Mouse (Mus musculus) midbrain, postnatal 0 days (tissue): Measurements from ENCODE around the gene Fezf2. TPM values are rescaled to one million over a fixed set of nuclear protein-coding genes. Genes with fewer than 3 reads are reported as not detected.
A peak's percentile ranks its signal among the peaks of the same experiment; 100 is the strongest.

Source experiments
- ATAC-seq: fragments of 200-750 bp; cut with Nextera tagmentation; 2 replicates; pipeline ENCODE4 v1.8.0; 2017; ENCODE audit warnings: moderate number of reproducible peaks, mild to moderate bottlenecking, moderate TSS enrichment, moderate library complexity; ENCODE audit not compliant: low FRiP score
- DNase-seq: peaks from one replicate; pipeline ENCODE4 v3.0.0-alpha.2; 2015; ENCODE audit warnings: low spot score
- H3K27ac ChIP-seq: fragments of 300-500 bp; sonication (generic); 2 replicates; pipeline ENCODE4 v1.5.1; 2014; ENCODE audit warnings: low read depth, mild to moderate bottlenecking, low read length, mixed read lengths
- H3K27me3 ChIP-seq: fragments of 300-500 bp; sonication (generic); 2 replicates; pipeline ENCODE4 v1.6.1; 2014; ENCODE audit warnings: low read length, control low read depth, mixed read lengths; ENCODE audit not compliant: insufficient read depth
- H3K36me3 ChIP-seq: fragments of 300-500 bp; sonication (generic); 2 replicates; pipeline ENCODE4 v1.6.1; 2014; ENCODE audit warnings: low read length, control low read depth, mixed read lengths; ENCODE audit not compliant: insufficient read depth
- H3K4me1 ChIP-seq: fragments of 300-500 bp; sonication (generic); 2 replicates; pipeline ENCODE4 v1.6.1; 2014; ENCODE audit warnings: mild to moderate bottlenecking, control low read depth, antibody characterized with exemption, low read length, mixed read lengths; ENCODE audit not compliant: insufficient read depth
- H3K4me2 ChIP-seq: fragments of 300-500 bp; sonication (generic); 2 replicates; pipeline ENCODE4 v1.6.1; 2014; ENCODE audit warnings: low read depth, mild to moderate bottlenecking, low read length, mixed read lengths; ENCODE audit not compliant: poor library complexity, severe bottlenecking
- H3K4me3 ChIP-seq: fragments of 300-500 bp; sonication (generic); 2 replicates; pipeline ENCODE4 v1.5.1; 2014; ENCODE audit warnings: low read depth, mild to moderate bottlenecking, low read length, moderate library complexity
- H3K9ac ChIP-seq: fragments of 300-500 bp; sonication (generic); replicated peaks from 2 replicates; pipeline ENCODE4 v1.6.1; 2014; ENCODE audit warnings: mild to moderate bottlenecking, low read length, moderate library complexity, mixed read lengths; ENCODE audit not compliant: poor library complexity, severe bottlenecking
- H3K9me3 ChIP-seq: fragments of 300-500 bp; sonication (generic); 2 replicates; pipeline ENCODE4 v1.6.1; 2016; ENCODE audit warnings: low read length, control low read depth
- CTCF ChIP-seq: IDR thresholded peaks from 2 replicates; pipeline ENCODE4 v1.5.1; 2016; ENCODE audit warnings: antibody characterized with exemption, mild to moderate bottlenecking
- WGBS: fragments of 180-500 bp; shearing (Covaris S2); extraction: QIAGEN DNeasy Blood & Tissue Kit; methylation state at CpG from one replicate; pipeline ENCODE4 v1.1.7; 2014; 5-methylcytosine and 5-hydroxymethylcytosine counted together
- polyA plus RNA-seq: library from polyadenylated mRNA; unstranded; fragments of >200 nt; fragmentation: Nextera tagmentation; extraction: Ambion mirVana; gene quantifications from 2 replicates; pipeline ENCODE4 v1.2.1, GENCODE M21; 2015
- total RNA-seq: library from RNA; depleted of rRNA; stranded (reverse); fragments of >200 nt; gene quantifications from 2 replicates; pipeline ENCODE4 v1.2.3, GENCODE M21; 2014; rRNA removed

The Fezf2 gene
- total RNA-seq (0.19 and 0.93 TPM in 2 replicates), polyA plus RNA-seq (0.70 and 1.7 TPM in 2 replicates)

DNA sequence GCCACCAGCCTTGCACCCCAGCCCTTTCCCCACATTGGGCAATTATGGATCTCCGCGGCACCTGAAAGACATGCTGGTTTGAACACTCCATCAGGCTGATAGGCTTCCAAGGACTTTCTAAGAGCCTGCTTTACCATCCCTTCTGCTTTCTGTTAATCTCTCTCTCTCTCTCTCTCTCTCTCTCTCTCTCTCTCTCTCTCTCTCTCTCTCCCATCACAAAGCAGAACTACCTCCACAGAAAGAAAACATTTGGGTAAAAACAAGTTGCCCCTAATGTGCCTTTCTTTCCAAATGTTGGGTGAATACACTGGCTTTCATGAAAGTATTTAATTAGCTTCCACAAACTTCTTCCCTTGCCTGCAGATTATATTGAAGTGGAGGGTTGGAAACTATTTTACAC, at the start of gene Fezf2:
TSS of gene Fezf2 (minus strand) at position 101 of the 400 bp plus-strand sequence.
- peaks cover 89% of the 10 kb centered on the region for H3K27me3 ChIP-seq
- 5% methylated on average over 2 of the region's 2 CpGs for WGBS

DNA sequence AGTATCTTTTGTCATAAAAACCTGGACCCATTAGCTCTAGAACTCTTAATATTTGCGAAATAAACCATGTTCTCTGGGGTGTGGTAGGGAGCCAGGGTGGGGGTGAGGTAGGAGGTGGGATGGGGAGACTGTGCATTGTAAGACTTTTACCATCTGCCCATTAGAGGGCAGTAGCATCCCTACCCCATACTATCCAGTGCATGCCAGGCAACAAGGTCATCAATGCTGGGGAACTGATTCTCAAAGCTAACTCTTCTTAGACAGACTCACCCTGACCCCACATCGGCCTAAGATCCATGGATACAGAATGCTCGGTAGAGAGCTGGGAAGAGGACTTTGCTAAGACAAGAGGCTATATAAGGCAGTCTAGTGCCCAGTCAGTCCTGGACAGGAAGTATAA, 49.6 kb upstream of the Fezf2 start:
- H3K4me2 ChIP-seq = no peak overlapping the region
- H3K27me3 ChIP-seq = peaks cover 19% of the 10 kb centered on the region
- H3K36me3 ChIP-seq = no peaks in the 10 kb centered on the region
- no peak overlapping the region for H3K4me3 ChIP-seq
- no peak for DNase-seq
- no peak overlapping the region for H3K27ac ChIP-seq
- no peak overlapping the region for H3K9ac ChIP-seq
- no peak for ATAC-seq
- H3K9me3 ChIP-seq = no peaks in the 10 kb centered on the region
- H3K4me1 ChIP-seq = no peaks in the 10 kb centered on the region
- WGBS = 77% methylated on average over 3 of the region's 3 CpGs
- peak; percentile 44 for TF ChIP-seq CTCF

More for the DNA sequence above, at the start of gene Fezf2:
- TF ChIP-seq CTCF = no peak
- no peak within 1 kb of the TSS for H3K9ac ChIP-seq
- no peak within 1 kb of the TSS for H3K4me2 ChIP-seq
- H3K27ac ChIP-seq = no peak within 1 kb of the TSS
- no peaks in the 10 kb centered on the region for H3K9me3 ChIP-seq
- DNase-seq (no peak), ATAC-seq (no peak)
- H3K4me1 ChIP-seq = no peaks in the 10 kb centered on the region
- H3K36me3 ChIP-seq = no peaks in the 10 kb centered on the region
- H3K4me3 ChIP-seq = no peak within 1 kb of the TSS

- H3K4me2 ChIP-seq = no peak overlapping the region
- DNase-seq = no peak
- no peak overlapping the region for H3K9ac ChIP-seq
- H3K36me3 ChIP-seq = no peaks in the 10 kb centered on the region
- peaks cover 27% of the 10 kb centered on the region for H3K27me3 ChIP-seq
- H3K9me3 ChIP-seq = no peaks in the 10 kb centered on the region
- no peak for ATAC-seq
- H3K4me3 ChIP-seq = no peak overlapping the region
- WGBS = 44% methylated on average over 2 of the region's 2 CpGs
- TF ChIP-seq CTCF = no peak
- no peaks in the 10 kb centered on the region for H3K4me1 ChIP-seq
- no peak overlapping the region for H3K27ac ChIP-seq
Measured at GRCm38 (mm10) chr14:12394318-12394717, 46.3 kb upstream of the Fezf2 start.

DNA sequence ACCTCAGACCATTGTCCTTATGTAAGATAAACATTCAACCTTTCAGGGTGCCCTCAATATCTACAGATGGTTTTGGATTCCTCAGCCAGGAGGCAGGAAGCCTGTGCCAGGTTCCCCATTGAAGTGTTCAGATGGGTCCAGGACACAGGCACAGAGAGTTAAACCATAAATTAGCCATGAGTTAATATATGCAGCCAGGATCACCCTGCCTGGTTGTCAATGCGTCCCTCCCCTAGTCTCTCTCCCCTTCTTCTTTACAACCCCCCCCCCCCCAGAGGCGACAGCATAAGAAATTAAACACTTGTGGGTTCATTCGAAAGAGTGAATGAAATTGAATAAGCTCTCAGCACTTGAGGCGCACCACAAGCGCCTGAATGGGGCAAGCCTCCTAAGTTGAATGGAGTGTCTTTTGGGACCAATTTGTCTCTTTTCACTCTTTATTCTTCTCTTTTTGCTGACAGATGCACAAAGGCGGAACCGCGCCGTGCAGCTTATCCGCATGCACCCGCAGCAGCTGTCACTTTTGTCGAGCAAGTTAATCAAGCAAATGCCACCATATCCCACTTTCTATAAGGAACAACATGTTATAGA, 45.4 kb upstream of the Fezf2 start:
- Histone ChIP-seq H3K4me3 (no peak overlapping the region), H3K9me3 (no peaks in the 10 kb centered on the region), H3K27me3 (peaks cover 28% of the 10 kb centered on the region), H3K9ac (no peak overlapping the region), H3K27ac (no peak overlapping the region), H3K4me2 (no peak overlapping the region), H3K4me1 (no peaks in the 10 kb centered on the region), H3K36me3 (no peaks in the 10 kb centered on the region)
- no peak for TF ChIP-seq CTCF
- ATAC-seq = no peak
- peak; percentile 76 for DNase-seq
- WGBS = 27% methylated on average over 12 of the region's 12 CpGs

- H3K36me3 ChIP-seq = no peaks in the 10 kb centered on the region
- DNase-seq (peak; percentile 28), ATAC-seq (peak; percentile 29; the same call in 1 of the 2 replicates)
- no peak overlapping the region for H3K4me2 ChIP-seq
- no peak overlapping the region for H3K27ac ChIP-seq
- no peak overlapping the region for H3K9ac ChIP-seq
- no peak overlapping the region for H3K4me3 ChIP-seq
- H3K27me3 ChIP-seq = peaks cover 33% of the 10 kb centered on the region
- no peaks in the 10 kb centered on the region for H3K9me3 ChIP-seq
- TF ChIP-seq CTCF = no peak
- WGBS = 45% methylated on average over 7 of the region's 7 CpGs
- H3K4me1 ChIP-seq = no peaks in the 10 kb centered on the region
Measured at GRCm38 (mm10) chr14:12391167-12391566, 43.2 kb upstream of the Fezf2 start.

- Histone ChIP-seq H3K4me3 (no peak overlapping the region), H3K36me3 (no peaks in the 10 kb centered on the region), H3K9ac (no peak overlapping the region), H3K27ac (no peak overlapping the region), H3K4me1 (no peaks in the 10 kb centered on the region), H3K9me3 (no peaks in the 10 kb centered on the region), H3K27me3 (peaks cover 40% of the 10 kb centered on the region), H3K4me2 (no peak overlapping the region)
- 25% methylated on average over 14 of the region's 14 CpGs for WGBS
- TF ChIP-seq CTCF = no peak
- peak; percentile 90 for DNase-seq
- ATAC-seq = no peak
Measured at GRCm38 (mm10) chr14:12388806-12389436, 40.9 kb upstream of the Fezf2 start.
